Mouse (Mus musculus) urinary bladder, postnatal 4 days (tissue): ENCODE data around the gene Jag2.

Experiments used
- DNase-seq, 2 experiments: peaks; one replicate each; pipeline ENCODE4 v3.0.0; 2021 to 2022; ENCODE audit warnings: low spot score in 2 of 2

The Jag2 gene

DNA sequence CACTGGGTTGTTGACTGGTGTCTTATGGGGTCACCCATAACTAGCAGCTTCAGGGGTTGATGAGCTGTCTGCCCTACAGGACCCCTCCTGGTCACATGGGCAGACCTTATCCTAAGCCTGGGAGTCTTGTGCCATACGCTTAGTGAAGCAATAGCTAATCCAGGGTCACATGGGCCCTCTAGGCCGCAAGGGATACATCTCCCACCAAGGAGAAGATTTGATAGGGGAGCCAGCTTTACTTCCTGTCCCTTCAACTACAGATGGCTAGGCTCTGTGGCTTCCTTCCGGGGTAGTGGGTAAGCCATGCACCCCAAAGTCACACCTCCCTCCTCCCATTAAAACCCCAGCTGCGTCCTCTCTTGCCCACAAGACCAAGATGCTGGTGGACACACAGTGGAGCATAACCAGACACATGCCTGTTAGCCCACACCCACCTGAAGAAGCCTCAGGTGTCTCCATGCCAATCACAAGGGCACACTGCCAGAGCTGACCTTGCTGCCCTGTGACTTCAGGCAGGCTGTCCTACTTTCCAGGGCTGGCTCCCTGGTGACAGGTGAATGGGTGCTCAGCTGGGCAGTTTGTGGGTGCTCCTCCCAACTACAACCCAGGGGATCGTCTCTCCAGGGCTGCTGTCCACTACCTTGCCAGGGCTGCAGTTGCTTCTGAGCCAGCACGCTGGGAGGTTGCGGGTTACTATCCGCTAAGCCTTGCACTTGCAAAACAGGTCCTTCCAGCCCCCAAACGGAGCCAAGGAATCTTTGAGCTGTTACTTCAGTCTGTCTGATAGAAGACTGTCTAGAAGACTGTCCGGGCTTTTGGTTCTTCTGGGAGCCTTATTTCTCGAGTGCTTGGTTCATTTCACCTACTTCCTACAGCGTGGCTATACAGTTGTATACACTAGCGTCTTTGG, 61.1 kb downstream of the Jag2 start, which contains the start of gene Gpr132:
TSS of gene Gpr132 (minus strand) at position 51 of the 910 bp plus-strand sequence.
- DNase-seq = no peak

DNA sequence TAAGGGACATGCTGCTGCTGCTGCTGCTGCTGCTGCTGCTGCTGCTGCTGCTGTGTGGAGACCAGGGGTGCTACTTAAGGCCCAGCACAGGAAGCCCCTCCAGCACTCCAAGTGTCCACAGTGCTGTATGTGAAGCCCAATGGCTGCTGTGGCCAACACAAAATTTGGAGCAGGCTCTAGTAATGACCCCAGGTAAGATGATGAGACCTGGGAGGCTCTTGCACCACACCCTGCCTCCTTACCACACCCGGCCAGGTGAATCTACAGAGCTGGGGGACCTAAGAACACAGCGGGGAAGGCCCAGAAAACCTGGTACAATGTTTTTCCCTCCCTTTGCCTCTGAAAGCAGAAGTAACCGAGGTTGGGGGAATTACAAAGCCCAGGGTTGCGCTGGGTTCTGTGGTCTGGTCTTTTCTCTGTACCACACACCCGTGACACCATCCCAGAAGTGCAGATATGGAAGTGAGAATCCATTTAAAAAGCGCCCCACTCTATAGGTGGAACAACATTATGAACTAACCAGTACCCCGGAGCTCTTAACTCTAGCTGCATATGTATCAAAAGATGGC, 62.4 kb downstream of the Jag2 start:
- no peak for DNase-seq

DNA sequence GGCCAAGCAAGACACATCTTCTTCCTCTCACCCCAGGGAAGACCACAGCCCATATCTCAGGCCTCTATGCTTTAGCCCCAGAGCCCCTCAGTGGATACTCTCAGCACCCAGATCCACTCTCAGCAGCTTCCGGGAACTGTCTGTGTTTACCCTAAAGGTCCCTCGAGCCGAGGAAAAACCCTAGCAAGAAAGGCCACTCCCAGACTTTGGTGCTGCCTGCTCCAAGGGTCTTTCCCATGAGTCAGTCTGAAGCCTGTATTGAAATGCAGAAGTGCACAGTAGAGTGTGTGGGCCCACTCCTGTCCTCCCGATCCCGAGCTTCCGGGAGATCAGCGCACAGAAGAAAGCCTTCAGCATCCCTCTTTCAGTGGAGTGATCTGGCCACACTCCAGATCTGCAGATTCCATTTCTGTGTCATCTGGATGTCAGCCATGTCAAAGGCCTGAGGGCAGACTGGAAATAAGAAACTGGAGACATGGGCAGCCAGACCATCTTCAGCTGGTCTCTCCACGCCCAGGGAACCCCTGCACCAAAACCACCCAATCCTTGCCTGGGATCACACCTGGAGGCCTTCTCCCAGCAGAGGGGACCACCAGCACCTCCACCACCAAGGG, 63.0 kb downstream of the Jag2 start:
- DNase-seq = no peak

DNA sequence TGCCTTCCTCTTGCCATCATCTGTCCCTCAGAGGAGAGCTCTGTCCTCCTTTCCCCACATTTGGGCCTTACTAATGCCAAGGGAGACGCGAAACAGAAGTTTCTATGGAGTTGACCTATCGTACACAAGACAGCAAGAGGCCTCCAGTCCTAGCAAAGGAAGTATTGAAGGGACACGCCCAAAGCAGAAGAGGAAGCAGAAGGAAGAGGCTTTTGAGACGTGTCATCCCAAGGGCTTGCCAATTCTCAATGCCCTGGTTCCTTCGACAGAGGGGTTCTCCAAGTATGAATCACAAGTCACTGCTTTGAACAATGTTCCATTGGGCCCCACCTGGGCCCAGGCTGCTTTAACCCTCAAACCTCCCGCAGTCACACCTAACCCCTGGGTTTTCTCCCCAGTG, 64.8 kb downstream of the Jag2 start:
- DNase-seq = no peak

DNA sequence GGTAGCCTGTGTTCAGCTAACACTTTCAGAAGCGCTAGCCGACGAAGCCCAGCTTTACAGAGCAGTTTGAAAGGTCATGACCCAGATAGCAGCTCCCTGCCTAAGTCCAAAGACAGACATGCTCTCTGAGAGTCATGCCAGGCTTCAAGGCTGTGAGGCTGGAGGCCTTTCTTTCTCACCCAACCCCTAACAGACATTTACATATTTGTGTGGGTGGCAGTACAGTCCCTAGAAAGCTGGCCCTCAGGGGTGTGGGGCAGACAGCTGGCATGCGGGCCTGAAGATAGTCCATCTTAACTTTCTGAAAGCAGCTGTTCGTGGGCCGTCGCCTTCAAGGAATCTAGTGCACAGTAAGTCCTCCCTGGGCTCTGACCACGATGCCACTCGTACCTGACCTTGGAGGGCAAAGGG, 67.7 kb downstream of the Jag2 start:
- no peak for DNase-seq

DNA sequence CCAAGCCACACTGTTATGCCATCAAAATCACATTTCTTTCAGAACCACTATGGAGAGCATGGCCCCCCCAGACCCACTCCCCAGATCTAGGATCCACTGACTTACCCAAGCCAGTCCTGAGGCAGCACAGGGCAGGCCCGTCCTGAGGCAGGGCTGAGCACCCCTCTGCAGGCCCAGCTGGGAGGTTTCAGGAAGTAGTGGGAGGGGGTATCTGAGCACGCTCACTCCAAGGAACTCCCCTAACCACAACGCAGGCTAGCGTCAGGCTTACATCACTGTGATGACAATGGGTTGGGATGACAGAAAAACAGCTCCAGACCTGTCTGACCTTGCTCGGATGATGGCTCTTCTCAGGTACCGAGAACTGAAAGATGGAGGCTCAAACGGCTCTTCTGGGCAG, 68.8 kb downstream of the Jag2 start:
- DNase-seq = no peak

DNA sequence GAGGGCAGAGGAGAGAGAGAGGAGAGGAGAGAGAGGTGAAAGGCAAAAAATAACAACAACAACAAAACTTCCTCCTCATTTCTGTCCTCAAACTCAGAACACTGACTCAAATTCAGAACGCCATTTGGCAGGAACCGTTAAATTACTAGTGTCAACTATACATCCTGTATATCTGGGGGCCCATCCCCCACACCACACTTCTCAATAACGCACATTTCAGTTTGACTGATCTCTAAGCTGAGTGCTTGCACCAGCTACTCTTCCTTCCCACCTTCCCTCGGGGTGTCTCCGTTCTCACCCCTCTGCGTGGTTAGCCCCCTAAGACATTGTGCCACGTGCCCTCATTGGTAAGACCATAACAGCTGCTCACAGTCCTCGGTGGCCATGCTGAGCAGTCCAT, 69.6 kb downstream of the Jag2 start:
- no peak for DNase-seq

DNA sequence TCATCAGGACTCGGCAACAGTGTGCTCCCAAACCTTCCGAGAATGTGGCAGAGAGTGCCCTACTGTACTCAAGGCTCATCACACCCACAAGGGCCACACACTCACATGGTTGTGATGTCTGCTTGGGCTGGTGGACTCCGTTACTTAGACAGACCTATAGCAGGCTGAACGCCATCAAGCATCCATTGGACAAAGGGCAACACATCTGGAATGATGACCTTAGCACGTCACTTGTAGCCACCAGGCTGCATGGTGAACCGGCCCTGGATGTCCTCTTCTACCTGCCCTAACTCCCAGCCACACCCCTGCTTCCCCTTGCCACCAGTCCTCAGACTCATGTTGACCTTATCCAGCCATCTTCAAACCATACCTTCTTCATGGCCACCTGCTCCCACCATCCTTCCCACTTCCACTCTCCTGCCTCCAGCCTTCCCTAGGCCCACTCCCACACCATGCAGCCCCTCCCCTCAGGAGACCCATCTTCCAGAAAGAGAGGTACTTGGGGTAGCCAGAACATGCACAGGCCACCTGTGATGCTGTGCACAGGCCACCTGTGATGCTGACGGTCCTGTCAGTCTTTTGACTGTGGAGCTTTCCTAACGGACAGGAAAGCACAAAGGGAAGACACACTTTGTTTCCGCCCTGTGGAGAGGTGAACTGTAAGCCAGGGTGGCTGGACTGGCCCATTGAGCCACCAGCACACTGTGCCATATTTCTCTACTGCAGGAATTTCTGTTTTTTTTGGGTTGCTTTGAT, 70.8 kb downstream of the Jag2 start:
- no peak for DNase-seq
